Mouse (Mus musculus) lung, postnatal 4 days (tissue): ENCODE data around the gene Shkbp1.
A peak's percentile ranks its signal among the peaks of the same experiment; 100 is the strongest.

Source experiments
- DNase-seq, 2 experiments: peaks; one replicate each; pipeline ENCODE4 v3.0.0; 2021

The Shkbp1 gene

DNA sequence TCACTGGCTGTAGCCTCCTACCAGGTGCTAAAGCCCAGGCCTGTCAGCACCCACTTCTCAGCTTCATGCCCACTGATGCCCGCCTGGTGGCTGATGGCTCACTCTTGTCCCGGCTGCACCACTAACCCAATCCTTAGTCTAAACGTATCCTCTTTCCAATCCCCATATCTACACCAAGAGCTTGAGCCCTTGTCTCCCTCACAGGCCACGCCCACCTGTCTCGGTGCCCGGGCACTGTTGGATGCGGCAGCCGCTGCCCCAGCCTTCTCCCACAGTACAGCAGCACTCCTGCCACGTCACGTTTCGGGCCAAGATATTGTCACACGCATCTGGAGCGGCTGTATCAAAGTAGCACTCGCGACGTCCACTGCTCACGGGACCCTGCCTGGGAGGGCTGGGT lies 45.5 kb downstream of the Shkbp1 start:
- DNase-seq = peak; percentile 61 to 67

DNA sequence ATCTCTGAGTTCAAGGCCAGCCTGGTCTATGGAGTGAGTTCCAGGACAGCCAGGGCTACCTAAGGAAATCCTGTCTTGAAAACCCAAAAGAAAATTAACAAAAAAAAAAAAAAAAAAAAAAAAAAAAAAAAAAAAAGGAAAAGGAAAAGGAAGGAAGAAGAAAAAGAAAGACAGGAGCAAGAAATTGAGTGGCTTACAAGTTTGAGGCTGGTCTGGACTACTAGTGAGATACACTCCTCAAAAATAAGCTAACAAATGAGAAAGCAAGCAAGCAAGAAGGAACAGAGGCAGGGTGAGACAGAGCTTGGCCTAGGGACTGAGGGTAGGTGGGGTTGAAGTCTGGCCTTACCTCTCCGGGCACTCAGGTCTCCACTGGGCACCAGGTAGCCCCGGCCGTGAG lies 46.0 kb downstream of the Shkbp1 start:
- DNase-seq = no peak

DNA sequence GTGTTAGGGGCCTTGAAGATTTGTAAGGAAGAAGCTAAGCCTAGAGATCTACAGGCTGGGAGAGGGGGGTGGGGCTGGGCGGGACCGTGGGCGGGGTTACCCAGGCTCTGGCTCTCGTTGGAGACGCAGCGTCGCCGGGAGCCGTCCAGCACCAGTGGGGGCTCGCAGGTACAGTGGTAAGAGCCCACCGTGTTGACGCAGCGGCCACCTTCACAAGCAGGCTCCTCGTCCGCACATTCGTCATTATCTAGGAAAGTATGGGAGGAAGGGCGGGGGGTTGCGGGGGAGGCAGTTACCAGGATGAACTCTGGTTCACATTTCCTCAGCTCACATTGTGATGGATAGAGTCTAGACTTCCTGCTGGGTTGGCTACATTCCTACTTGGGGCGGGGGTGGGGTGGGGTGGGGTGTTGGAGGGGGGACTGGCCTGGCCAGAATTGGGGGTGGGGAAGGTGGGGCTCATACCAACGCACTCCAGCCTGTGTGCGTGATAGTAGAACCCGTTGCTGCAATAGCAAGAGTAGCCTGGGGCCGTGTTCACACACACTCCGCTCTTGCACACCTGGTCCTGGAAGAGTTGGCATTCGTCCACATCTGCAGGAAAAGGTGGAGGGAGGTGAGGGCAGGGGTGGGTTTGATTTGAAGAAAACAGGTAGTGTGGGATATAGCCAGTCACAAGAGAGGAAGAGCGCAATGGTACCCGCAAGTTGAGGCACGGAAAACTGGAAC lies 46.8 kb downstream of the Shkbp1 start:
- DNase-seq = peak; percentile 49 to 57

DNA sequence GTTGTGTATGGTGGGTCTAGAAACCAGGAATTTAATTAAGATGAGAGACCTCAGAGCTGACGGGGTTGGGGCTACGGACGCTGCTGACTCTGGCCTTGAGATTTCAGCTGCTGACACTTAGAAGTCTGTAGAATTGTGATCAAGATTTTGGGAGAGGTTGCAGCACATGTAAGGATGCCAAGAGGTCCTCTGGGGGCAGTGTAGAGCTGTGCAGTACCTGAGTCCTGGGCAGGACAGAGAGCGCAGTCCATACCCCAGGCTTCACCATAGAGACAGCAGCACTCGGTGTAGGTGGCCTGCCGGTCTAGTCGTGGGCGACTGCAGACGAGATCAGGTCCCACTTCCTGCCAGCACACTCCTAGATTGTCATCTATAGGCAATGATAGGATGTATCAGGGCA lies 48.3 kb downstream of the Shkbp1 start:
- DNase-seq = no peak

DNA sequence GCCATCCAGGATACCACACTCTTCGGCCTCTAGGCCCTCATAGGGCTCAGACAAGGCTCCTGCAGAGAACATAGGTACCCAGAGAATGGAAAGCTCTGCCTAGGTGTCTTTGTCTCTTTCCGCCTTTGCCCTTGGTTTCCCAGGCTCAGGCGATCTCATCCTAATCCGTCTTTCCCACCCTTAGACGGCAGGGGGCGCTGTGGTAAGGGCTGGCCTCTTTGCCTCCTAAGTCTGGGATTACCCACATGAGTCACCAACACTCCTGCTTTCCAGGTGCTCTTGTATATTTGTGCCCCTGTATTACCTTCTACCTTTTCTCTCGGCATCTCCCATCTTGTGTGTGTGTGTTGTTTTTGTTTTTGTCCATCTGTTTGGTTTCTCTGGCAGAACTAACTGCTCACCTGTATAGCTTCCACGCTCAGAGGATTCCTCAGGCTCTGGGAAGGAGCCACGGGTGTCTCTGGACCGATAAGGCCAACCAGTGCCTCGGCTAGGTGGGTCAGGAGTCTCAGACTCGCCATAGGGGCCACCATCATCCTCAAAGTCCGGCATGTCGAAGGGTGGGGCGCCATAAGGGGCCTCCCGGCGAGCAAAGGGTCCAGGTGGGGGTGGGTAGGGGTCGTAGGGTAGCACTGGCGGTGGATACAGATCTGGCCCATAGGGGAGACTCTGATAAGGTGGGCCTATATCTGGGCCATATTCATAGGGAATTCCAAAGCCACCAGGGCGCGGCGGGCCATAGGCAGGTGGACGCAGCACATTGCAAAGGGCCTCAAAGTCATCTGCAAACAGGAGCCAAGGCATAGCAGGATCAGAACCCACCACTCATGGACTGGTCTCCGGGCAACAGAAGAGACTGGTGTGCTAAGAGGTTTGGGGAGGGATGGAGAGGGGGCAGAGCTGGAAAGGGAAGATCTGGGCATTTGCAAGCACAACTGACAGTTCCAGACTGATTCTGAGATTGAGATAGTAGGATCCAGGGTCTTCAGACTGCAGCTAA lies 49.4 kb downstream of the Shkbp1 start:
- DNase-seq = peak in 1 of 2 experiments; percentile 63

DNA sequence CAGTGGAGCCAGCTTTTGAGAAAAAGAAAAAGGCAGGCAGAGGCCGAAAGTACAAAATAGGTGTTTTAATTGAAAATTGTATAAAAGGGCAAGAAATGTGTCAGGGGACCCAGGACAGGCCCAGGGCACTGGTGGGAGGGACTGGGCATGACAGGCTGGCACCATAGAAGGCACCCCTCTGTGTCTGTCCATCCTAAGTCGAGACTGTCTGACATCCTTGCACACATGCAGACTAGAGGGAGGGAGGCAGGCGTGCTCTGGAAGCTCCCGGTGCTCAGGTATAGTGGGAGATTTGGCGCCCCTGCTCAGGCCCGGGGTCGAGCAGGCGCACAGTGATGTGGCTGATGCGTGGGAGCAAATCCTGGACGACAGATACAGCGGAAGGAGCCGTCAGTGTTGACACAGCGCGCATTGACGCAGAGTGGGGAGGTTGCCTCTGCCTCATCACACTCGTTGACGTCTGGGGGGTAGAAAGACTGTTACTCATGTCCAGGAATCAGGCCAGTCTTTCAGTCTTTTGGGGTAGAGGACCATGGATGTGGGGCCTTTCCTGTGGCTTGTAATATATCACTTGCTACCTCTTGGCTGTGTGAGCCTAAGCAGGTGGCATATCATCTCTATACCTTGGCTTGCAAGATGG lies 50.6 kb downstream of the Shkbp1 start:
- DNase-seq = no peak

DNA sequence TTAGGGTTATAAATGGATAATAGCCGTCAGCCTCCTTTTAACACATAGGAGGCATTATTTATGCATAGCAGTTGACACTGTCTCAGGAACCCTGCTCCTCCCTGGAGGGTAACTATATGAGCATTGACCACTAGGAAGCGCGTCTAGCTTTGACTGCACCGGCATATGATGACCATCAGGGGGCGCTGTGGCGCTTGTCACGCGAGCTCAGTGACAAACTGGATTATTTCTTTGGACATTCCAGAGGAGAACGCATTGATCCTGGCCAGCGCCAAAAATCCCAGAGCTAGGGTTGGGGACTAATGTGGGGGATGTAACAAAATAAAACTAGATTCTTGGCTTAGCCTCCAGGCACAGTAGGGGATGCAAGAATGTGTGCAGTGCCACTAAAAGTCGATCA lies 53.6 kb downstream of the Shkbp1 start:
- DNase-seq = peak; percentile 80 to 85

DNA sequence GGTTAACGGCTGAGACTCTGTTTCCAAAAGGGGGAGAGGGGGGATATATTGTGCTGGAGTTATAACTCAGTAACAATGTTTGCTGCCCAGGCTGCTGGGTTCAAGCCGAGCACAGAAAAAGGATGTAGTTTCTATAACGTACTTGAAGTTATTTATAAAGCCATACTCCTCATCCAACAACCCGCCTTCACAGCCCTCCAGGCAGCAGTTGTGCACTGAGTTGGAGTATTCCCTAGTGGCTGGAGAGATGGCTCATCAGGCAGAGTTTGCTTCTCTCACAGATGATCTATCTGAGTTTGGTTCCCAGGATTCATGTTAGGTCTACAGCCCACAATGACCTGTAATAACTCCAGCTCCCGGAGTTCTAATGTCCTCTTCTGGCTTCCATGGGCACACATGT lies 55.0 kb downstream of the Shkbp1 start:
- no peak for DNase-seq

DNA sequence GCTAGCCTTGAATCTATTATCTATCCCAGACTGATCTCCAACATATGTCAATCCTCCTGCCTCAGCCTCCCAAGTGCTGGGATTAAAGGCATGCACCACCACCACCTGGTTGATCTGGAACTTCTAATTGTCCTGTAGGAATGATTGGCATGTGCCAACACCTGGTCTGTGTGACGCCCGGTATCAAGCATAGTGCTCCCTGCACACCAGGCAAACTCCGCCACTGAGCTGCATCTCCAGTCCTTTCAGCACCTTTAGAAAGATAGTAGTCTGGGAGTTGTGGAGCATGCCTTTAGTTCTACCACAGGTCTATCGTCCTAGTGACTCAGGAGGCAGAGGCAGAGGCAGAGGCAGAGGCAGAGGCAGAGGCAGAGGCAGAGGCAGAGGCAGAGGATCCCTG lies 55.5 kb downstream of the Shkbp1 start:
- DNase-seq = no peak

DNA sequence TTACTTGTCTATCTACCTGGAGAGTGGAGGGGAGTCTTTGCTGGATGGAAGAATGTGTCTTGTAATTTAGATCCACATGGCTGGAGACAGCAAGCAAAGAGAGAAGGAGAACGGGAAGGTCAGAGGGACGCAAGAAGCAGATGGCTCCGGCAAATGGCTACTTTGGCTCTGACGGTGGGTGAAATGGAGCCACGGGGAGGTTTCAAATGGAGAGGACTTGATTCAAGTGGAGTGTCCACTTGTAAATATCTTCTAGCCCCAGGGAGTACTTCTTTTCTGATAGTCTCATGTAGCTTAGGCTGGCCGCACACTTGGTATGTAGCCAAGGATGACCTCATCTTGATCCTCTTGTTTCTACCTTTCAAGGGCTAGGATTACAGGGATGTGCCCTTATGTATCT lies 57.0 kb downstream of the Shkbp1 start:
- no peak for DNase-seq

DNA sequence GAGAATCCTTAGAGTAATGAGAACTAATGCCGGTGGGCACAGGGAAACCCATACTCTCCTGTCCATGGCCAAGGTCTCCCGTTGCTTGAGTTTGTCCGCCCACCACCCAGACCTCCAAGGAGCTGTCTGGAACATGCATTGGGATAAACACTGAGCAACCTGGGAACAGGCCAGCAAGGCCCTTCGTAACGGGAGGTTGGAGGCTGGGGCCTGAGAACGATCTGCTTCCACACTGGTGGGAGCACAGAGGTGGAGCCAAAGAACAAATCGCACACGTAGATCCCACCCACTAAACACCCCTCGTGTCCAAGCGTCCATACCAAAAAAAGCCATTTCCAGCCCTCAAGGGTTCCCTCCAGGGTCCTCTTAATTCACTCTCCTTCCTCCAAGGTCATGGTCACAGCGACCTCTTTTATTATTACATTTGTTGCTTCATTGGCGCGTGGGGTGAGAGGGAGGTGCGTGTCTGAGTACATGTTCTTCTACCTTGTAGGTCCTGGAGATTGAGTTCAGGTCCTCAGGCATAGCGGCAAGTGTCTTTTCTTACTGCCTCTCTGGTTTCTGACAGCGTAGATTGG lies 57.7 kb downstream of the Shkbp1 start:
- DNase-seq = no peak

DNA sequence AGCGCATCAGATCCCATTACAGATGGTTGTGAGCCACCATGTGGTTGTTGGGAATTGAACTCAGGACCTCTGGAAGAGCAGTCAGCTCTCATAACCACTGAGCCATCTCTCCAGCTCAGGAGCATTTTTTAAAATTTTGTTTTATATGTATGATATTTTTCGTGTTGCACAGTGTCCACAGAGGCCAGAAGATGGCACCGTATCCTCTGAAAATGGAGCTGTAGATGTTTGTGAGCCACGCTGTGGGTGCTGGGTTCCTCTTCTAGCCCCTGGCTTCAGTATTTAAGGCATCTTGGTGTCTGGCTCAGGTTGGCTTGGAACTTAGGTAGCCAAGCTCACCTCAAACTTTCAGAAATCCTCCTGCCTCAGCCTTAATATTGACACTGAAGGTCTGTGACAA lies 59.3 kb downstream of the Shkbp1 start:
- no peak for DNase-seq

DNA sequence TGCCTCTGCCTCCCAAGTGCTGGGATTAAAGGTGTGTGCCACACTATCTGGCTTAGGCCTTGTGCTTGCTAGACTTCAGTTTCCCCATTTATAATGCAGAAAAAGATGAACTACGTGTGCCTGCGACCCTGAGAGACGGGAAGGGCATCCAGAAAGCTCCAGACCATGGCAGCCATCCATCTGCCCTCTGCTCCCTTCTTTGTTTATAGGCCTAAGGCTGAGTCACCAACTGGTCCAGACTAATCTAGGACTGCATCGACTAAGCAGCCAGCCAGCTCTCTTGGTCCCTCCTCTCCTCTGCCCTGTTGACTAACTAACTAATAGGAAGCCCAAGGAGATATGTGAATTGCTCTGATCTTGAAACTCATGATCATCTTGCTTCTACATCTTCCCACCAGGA lies 59.9 kb downstream of the Shkbp1 start:
- peak in 1 of 2 experiments; percentile 15 for DNase-seq
